Mouse (Mus musculus) intestine, postnatal 0 days (tissue): ENCODE measurements around the gene Scyl3. TPM values are rescaled to one million over a fixed set of nuclear protein-coding genes. Genes with fewer than 3 reads are reported as not detected.

Source experiments
- ATAC-seq: fragments of 200-750 bp; cut with Nextera tagmentation; 2 replicates; pipeline ENCODE4 v1.8.0; 2017; ENCODE audit warnings: mild to moderate bottlenecking, moderate TSS enrichment, moderate library complexity
- H3K27ac ChIP-seq: fragments of 300-500 bp; sonication (generic); 2 replicates; pipeline ENCODE4 v1.5.1; 2014; ENCODE audit warnings: mild to moderate bottlenecking, low read depth, low read length, moderate library complexity
- H3K27me3 ChIP-seq: fragments of 300-500 bp; sonication (generic); replicated peaks from 2 replicates; pipeline ENCODE4 v1.6.1; 2014; ENCODE audit warnings: low read length, mixed read lengths; ENCODE audit not compliant: control insufficient read depth, insufficient read depth
- H3K36me3 ChIP-seq: fragments of 300-500 bp; sonication (generic); 2 replicates; pipeline ENCODE4 v1.6.1; 2014; ENCODE audit warnings: mild to moderate bottlenecking, moderate library complexity; ENCODE audit not compliant: control insufficient read depth, insufficient read depth
- H3K4me1 ChIP-seq: fragments of 300-500 bp; sonication (generic); replicated peaks from 2 replicates; pipeline ENCODE4 v1.6.1; 2014; ENCODE audit warnings: antibody characterized with exemption, low read length, mixed read lengths; ENCODE audit not compliant: control insufficient read depth, insufficient read depth
- H3K4me2 ChIP-seq: fragments of 300-500 bp; sonication (generic); replicated peaks from 2 replicates; pipeline ENCODE4 v1.6.1; 2014; ENCODE audit warnings: low read depth, mild to moderate bottlenecking, moderate library complexity
- H3K4me3 ChIP-seq: fragments of 300-500 bp; sonication (generic); 2 replicates; pipeline ENCODE4 v1.5.1; 2014; ENCODE audit warnings: low read depth, low read length
- H3K9ac ChIP-seq: fragments of 300-500 bp; sonication (generic); 2 replicates; pipeline ENCODE4 v1.6.1; 2014; ENCODE audit warnings: mild to moderate bottlenecking, low read depth, low read length
- H3K9me3 ChIP-seq: fragments of 300-500 bp; sonication (generic); 2 replicates; pipeline ENCODE4 v1.6.1; 2016; ENCODE audit warnings: mixed run types; ENCODE audit not compliant: control insufficient read depth
- CTCF ChIP-seq: sonication (generic); IDR thresholded peaks from 2 replicates; pipeline ENCODE4 v1.5.1; 2016; ENCODE audit warnings: low read depth, mild to moderate bottlenecking, control low read depth, antibody characterized with exemption, moderate library complexity
- WGBS: fragments of 180-500 bp; shearing (Covaris S2); extraction: QIAGEN DNeasy Blood & Tissue Kit; methylation state at CpG from one replicate; pipeline ENCODE4 v1.1.7; 2014; 5-methylcytosine and 5-hydroxymethylcytosine counted together
- polyA plus RNA-seq: library from polyadenylated mRNA; unstranded; fragments of >200 nt; fragmentation: Nextera tagmentation; extraction: Ambion mirVana; gene quantifications from 2 replicates; pipeline ENCODE4 v1.2.1, GENCODE M21; 2015

The Scyl3 gene
- polyA plus RNA-seq, 1 experiment from 2014 or later, result 14.9 TPM

- ATAC-seq, result no peak
- WGBS, result 83% methylated on average over 4 of the region's 4 CpGs
- no peak for TF ChIP-seq CTCF
Observed at GRCm38 (mm10) chr1:163992371-163992770, 63.5 kb downstream of the Scyl3 start.

GRCm38 (mm10) chr1:163994173-163994720 is 65.3 kb downstream of the Scyl3 start:
- peak overlapping the region; percentile 72 for H3K4me3 ChIP-seq
- H3K27ac ChIP-seq, result no peak overlapping the region
- peak overlapping the region; percentile 86 for H3K4me2 ChIP-seq
- no peaks in the 10 kb centered on the region for H3K27me3 ChIP-seq
- ATAC-seq, result peak; percentile 61
- H3K9me3 ChIP-seq, result no peaks in the 10 kb centered on the region
- H3K9ac ChIP-seq, result peak overlapping the region; percentile 59
- H3K36me3 ChIP-seq, result no peaks in the 10 kb centered on the region
- no peaks in the 10 kb centered on the region for H3K4me1 ChIP-seq
- TF ChIP-seq CTCF, result no peak
- WGBS, result 2% methylated on average over 38 of the region's 38 CpGs

More at GRCm38 (mm10) chr1:163992371-163992770, 63.5 kb downstream of the Scyl3 start:
- H3K4me2 ChIP-seq, result no peak overlapping the region
- H3K27me3 ChIP-seq, result no peaks in the 10 kb centered on the region
- H3K9ac ChIP-seq, result no peak overlapping the region
- no peaks in the 10 kb centered on the region for H3K4me1 ChIP-seq
- H3K27ac ChIP-seq, result no peak overlapping the region
- H3K36me3 ChIP-seq, result no peaks in the 10 kb centered on the region
- no peak overlapping the region for H3K4me3 ChIP-seq
- no peaks in the 10 kb centered on the region for H3K9me3 ChIP-seq

GRCm38 (mm10) chr1:163994721-163995608 is 66.1 kb downstream of the Scyl3 start, which contains the start of the genes BC055324 and Mettl18:
BC055324 (minus strand) TSS chr1:163994796.
Mettl18 (plus strand) TSS chr1:163994889.
- 2% methylated on average over 43 of the region's 43 CpGs for WGBS
- H3K9me3 ChIP-seq, result no peaks in the 10 kb centered on the region
- H3K4me3 ChIP-seq, result peak within 1 kb of the TSS; percentile 72
- no peaks in the 10 kb centered on the region for H3K4me1 ChIP-seq
- H3K36me3 ChIP-seq, result no peaks in the 10 kb centered on the region
- H3K27me3 ChIP-seq, result no peaks in the 10 kb centered on the region
- peak within 1 kb of the TSS; percentile 59 for H3K9ac ChIP-seq
- ATAC-seq, result peak; percentile 97
- H3K27ac ChIP-seq, result peak within 1 kb of the TSS; percentile 47; the same call in 1 of the 2 replicates
- peak; percentile 66 for TF ChIP-seq CTCF
- H3K4me2 ChIP-seq, result peak within 1 kb of the TSS; percentile 86

- H3K9ac ChIP-seq, result no peak overlapping the region
- TF ChIP-seq CTCF, result no peak
Observed at GRCm38 (mm10) chr1:163995609-163995913, 66.7 kb downstream of the Scyl3 start.

GRCm38 (mm10) chr1:164001831-164002452 is 73.0 kb downstream of the Scyl3 start:
- Histone ChIP-seq H3K4me2 (no peak overlapping the region), H3K27ac (no peak overlapping the region), H3K9ac (no peak overlapping the region), H3K4me1 (no peaks in the 10 kb centered on the region), H3K27me3 (no peaks in the 10 kb centered on the region), H3K4me3 (no peak overlapping the region), H3K9me3 (no peaks in the 10 kb centered on the region), H3K36me3 (no peaks in the 10 kb centered on the region)
- ATAC-seq, result no peak
- WGBS, result 66% methylated on average over 6 of the region's 6 CpGs
- no peak for TF ChIP-seq CTCF

More at GRCm38 (mm10) chr1:163995609-163995913, 66.7 kb downstream of the Scyl3 start:
- Histone ChIP-seq H3K27me3 (no peaks in the 10 kb centered on the region), H3K4me1 (no peaks in the 10 kb centered on the region), H3K4me2 (peak overlapping the region; percentile 86), H3K4me3 (peak overlapping the region; percentile 72), H3K9me3 (no peaks in the 10 kb centered on the region), H3K27ac (no peak overlapping the region), H3K36me3 (no peaks in the 10 kb centered on the region)
- no peak for ATAC-seq
- 51% methylated on average over 2 of the region's 2 CpGs for WGBS

- Histone ChIP-seq H3K36me3 (no peaks in the 10 kb centered on the region), H3K4me3 (no peak overlapping the region), H3K4me2 (no peak overlapping the region), H3K9ac (no peak overlapping the region), H3K4me1 (no peaks in the 10 kb centered on the region), H3K9me3 (no peaks in the 10 kb centered on the region), H3K27me3 (no peaks in the 10 kb centered on the region), H3K27ac (no peak overlapping the region)
- ATAC-seq, result no peak
- no peak for TF ChIP-seq CTCF
- 72% methylated on average over 3 of the region's 3 CpGs for WGBS
Observed at GRCm38 (mm10) chr1:164004311-164004710, 75.4 kb downstream of the Scyl3 start.

Other genes starting within 250 kb of the Scyl3 start
- gene Mettl11b, start 203.9 kb upstream of the Scyl3 start, polyA plus RNA-seq, result not detected in 2 replicates
- gene Kifap3, start 149.5 kb upstream of the Scyl3 start, polyA plus RNA-seq, result 7.5 and 7.6 TPM in 2 replicates
- 3.2 and 3.9 TPM in 2 replicates for gene BC055324, start 65.7 kb downstream of the Scyl3 start, polyA plus RNA-seq
- 5.9 and 6.5 TPM in 2 replicates for gene Mettl18, start 65.8 kb downstream of the Scyl3 start, polyA plus RNA-seq
- gene Sele, start 119.1 kb downstream of the Scyl3 start, polyA plus RNA-seq, result 0.04 and 0.07 TPM in 2 replicates
- 0.23 and 0.25 TPM in 2 replicates for gene Sell, start 132.9 kb downstream of the Scyl3 start, polyA plus RNA-seq
- gene Selp, start 186.2 kb downstream of the Scyl3 start, polyA plus RNA-seq, result 0.41 and 0.50 TPM in 2 replicates
- 0.22 and 0.41 TPM in 2 replicates for gene F5, start 222.7 kb downstream of the Scyl3 start, polyA plus RNA-seq